Comparison of ENCODE assay signal across 14 mouse cellular contexts in the genomic region with DNA sequence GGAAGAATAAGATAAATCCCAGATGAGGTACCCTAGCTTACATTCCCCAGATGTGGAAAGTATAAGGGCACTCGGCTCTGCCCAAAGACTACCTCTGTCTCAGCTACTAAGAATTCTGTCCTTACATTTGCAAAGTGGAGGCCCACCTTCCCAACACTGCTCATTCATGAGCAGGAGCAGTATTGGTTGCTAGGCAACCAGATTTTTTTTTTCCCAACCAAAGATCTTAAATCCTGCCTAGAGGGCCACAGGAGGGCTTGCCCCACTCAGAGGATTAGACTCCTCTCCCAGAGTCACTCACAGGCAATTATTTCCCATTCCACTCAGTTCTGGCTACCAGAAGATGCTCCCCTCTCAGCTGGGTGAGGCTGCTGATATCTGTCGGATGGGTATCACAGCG. TPM values are rescaled to one million over a fixed set of nuclear protein-coding genes. Genes with fewer than 3 reads are reported as not detected.
DNase-seq lines count a peak whose midpoint lies in the region; ATAC-seq lines count a peak whose summit lies in the region.
"Had no signal": no experiment of that assay in that cellular context is flagged by ENCODE, and none has a peak within 500 bp of the region (broad histone marks: within the 10 kb centered on the region; RNA-seq: fewer than 3 reads in every experiment).

No protein-coding gene starts in this region.

- no peak overlapping the region for H3K4me3 ChIP-seq in forebrain, embryonic 10.5 days
- H3K4me3 ChIP-seq in hindbrain, embryonic 14.5 days (replicated peaks; ENCODE audit: low read length), result no peak overlapping the region
- no peak overlapping the region for H3K4me3 ChIP-seq in midbrain, embryonic 16.5 days (ENCODE audit: low read depth, low read length)
- no peak overlapping the region for H3K4me3 ChIP-seq in kidney, embryonic 16.5 days (ENCODE audit: low read length)
- H3K4me3 ChIP-seq: embryonic facial prominence, embryonic 13.5 days; heart, embryonic 15.5 days; limb, embryonic 15.5 days had no signal

- DNase-seq in embryo, embryonic 10 days (ENCODE audit: low spot score), result peak; percentile 50
- peak; percentile 35 for DNase-seq in forebrain, embryonic 10.5 days (ENCODE audit: extremely low spot score, low spot score)
- DNase-seq in hindbrain, embryonic 14.5 days (ENCODE audit: low spot score), result peak; percentile 68
- DNase-seq in thymus, postnatal 36 days, result no peak
- DNase-seq in frontal cortex, postnatal 14 days (ENCODE audit: low spot score in 2 of 2), result no peak
- no peak for DNase-seq in kidney, postnatal 10 days
- DNase-seq: gastrocnemius, postnatal 36 days; lung, postnatal 4 days had no signal

- H3K9me3 ChIP-seq in forebrain, embryonic 10.5 days, result no peaks in the 10 kb centered on the region
- H3K9me3 ChIP-seq in hindbrain, embryonic 14.5 days (ENCODE audit: control insufficient read depth, low read length), result no peaks in the 10 kb centered on the region
- no peaks in the 10 kb centered on the region for H3K9me3 ChIP-seq in midbrain, embryonic 16.5 days (replicated peaks; ENCODE audit: control insufficient read depth, low read length, poor library complexity, severe bottlenecking)
- H3K9me3 ChIP-seq in kidney, embryonic 16.5 days (ENCODE audit: low read length), result no peaks in the 10 kb centered on the region
- H3K9me3 ChIP-seq: embryonic facial prominence, embryonic 13.5 days; heart, embryonic 15.5 days; limb, embryonic 15.5 days had no signal

- ATAC-seq in hindbrain, embryonic 14.5 days (ENCODE audit: low FRiP score), result peak; percentile 72
- peak; percentile 91 for ATAC-seq in midbrain, embryonic 16.5 days
- no peak for ATAC-seq in kidney, embryonic 16.5 days (ENCODE audit: low FRiP score, low TSS enrichment)

- peak overlapping the region; percentile 72; the same call in 1 of the 2 replicates for H3K27ac ChIP-seq in forebrain, embryonic 10.5 days
- no peak overlapping the region for H3K27ac ChIP-seq in hindbrain, embryonic 14.5 days
- H3K27ac ChIP-seq in midbrain, embryonic 16.5 days (ENCODE audit: low read length), result peak overlapping the region; percentile 67
- H3K27ac ChIP-seq in kidney, embryonic 16.5 days (ENCODE audit: low read length), result no peak overlapping the region
- H3K27ac ChIP-seq: embryonic facial prominence, embryonic 13.5 days; heart, embryonic 15.5 days; limb, embryonic 15.5 days had no signal

- H3K4me1 ChIP-seq in forebrain, embryonic 10.5 days, result peaks cover 39% of the 10 kb centered on the region
- peaks cover 8% of the 10 kb centered on the region; the same call in 1 of the 2 replicates for H3K4me1 ChIP-seq in hindbrain, embryonic 14.5 days (replicated peaks; ENCODE audit: control insufficient read depth, insufficient read depth, low read length)
- H3K4me1 ChIP-seq in midbrain, embryonic 16.5 days (ENCODE audit: control insufficient read depth, insufficient read depth, low read length), result peaks cover 12% of the 10 kb centered on the region
- no peaks in the 10 kb centered on the region for H3K4me1 ChIP-seq in kidney, embryonic 16.5 days (ENCODE audit: insufficient read depth, low read length)
- H3K4me1 ChIP-seq: heart, embryonic 15.5 days; limb, embryonic 15.5 days had no signal

- no peaks in the 10 kb centered on the region for H3K27me3 ChIP-seq in forebrain, embryonic 10.5 days (ENCODE audit: poor library complexity, severe bottlenecking)
- no peaks in the 10 kb centered on the region for H3K27me3 ChIP-seq in hindbrain, embryonic 14.5 days (ENCODE audit: control insufficient read depth, insufficient read depth, low read length)
- no peaks in the 10 kb centered on the region for H3K27me3 ChIP-seq in midbrain, embryonic 16.5 days (ENCODE audit: control insufficient read depth, insufficient read depth, low read depth, low read length)
- no peaks in the 10 kb centered on the region for H3K27me3 ChIP-seq in kidney, embryonic 16.5 days (ENCODE audit: insufficient read depth, low read length)
- H3K27me3 ChIP-seq: embryonic facial prominence, embryonic 13.5 days; heart, embryonic 15.5 days; limb, embryonic 15.5 days had no signal

- peaks cover 17% of the 10 kb centered on the region for H3K36me3 ChIP-seq in forebrain, embryonic 10.5 days (replicated peaks)
- no peaks in the 10 kb centered on the region for H3K36me3 ChIP-seq in hindbrain, embryonic 14.5 days (replicated peaks; ENCODE audit: control insufficient read depth, insufficient read depth)
- H3K36me3 ChIP-seq in midbrain, embryonic 16.5 days (ENCODE audit: control insufficient read depth, insufficient read depth, low read length), result no peaks in the 10 kb centered on the region
- H3K36me3 ChIP-seq in kidney, embryonic 16.5 days (ENCODE audit: insufficient read depth, low read length), result no peaks in the 10 kb centered on the region
- H3K36me3 ChIP-seq: embryonic facial prominence, embryonic 13.5 days had no signal

- no peak overlapping the region for H3K4me2 ChIP-seq in hindbrain, embryonic 14.5 days (replicated peaks)
- H3K4me2 ChIP-seq in midbrain, embryonic 16.5 days (ENCODE audit: low read length), result no peak overlapping the region; the same call in 1 of the 2 replicates
- no peak overlapping the region for H3K4me2 ChIP-seq in kidney, embryonic 16.5 days (replicated peaks; ENCODE audit: low read depth, low read length)
- H3K4me2 ChIP-seq: embryonic facial prominence, embryonic 13.5 days; heart, embryonic 15.5 days; limb, embryonic 15.5 days had no signal

- WGBS in forebrain, embryonic 10.5 days, result 53% methylated on average over 3 of the region's 3 CpGs
- 62% methylated on average over 3 of the region's 3 CpGs for WGBS in hindbrain, embryonic 14.5 days
- WGBS in midbrain, embryonic 16.5 days, result 18% methylated on average over 3 of the region's 3 CpGs
- 91% methylated on average over 3 of the region's 3 CpGs for WGBS in kidney, embryonic 16.5 days

- H3K9ac ChIP-seq in hindbrain, embryonic 14.5 days, result no peak overlapping the region
- no peak overlapping the region for H3K9ac ChIP-seq in midbrain, embryonic 16.5 days (ENCODE audit: low read depth, low read length)
- H3K9ac ChIP-seq in kidney, embryonic 16.5 days (replicated peaks; ENCODE audit: low read length), result no peak overlapping the region
- H3K9ac ChIP-seq: embryonic facial prominence, embryonic 13.5 days; heart, embryonic 15.5 days; limb, embryonic 15.5 days had no signal

RNA-seq across cellular contexts. Expression of a gene that starts 30.1 kb away (rescaled TPM):
- polyA plus RNA-seq in forebrain, embryonic 10.5 days (2016; fragmentation: Nextera tagmentation; extraction: Ambion mirVana), result 30.7 and 30.9 TPM in 2 replicates
- 25.6 and 27.4 TPM in 2 replicates for polyA plus RNA-seq in hindbrain, embryonic 14.5 days (2014; fragmentation: Nextera tagmentation; extraction: Ambion mirVana)
- polyA plus RNA-seq in midbrain, embryonic 16.5 days (2015; fragmentation: Nextera tagmentation; extraction: Ambion mirVana), result 23.0 and 25.5 TPM in 2 replicates
- polyA plus RNA-seq in kidney, embryonic 16.5 days (2015; fragmentation: Nextera tagmentation; extraction: Ambion mirVana), result 62.2 and 62.4 TPM in 2 replicates

RNA-seq across cellular contexts. Expression of a gene that starts 33.6 kb away (rescaled TPM):
- not detected in 2 replicates for polyA plus RNA-seq in forebrain, embryonic 10.5 days (2016; fragmentation: Nextera tagmentation; extraction: Ambion mirVana)
- polyA plus RNA-seq in hindbrain, embryonic 14.5 days (2014; fragmentation: Nextera tagmentation; extraction: Ambion mirVana), result not detected in 2 replicates
- 0.03 TPM in 1 of 2 replicates, not detected in the other for polyA plus RNA-seq in midbrain, embryonic 16.5 days (2015; fragmentation: Nextera tagmentation; extraction: Ambion mirVana)
- polyA plus RNA-seq in kidney, embryonic 16.5 days (2015; fragmentation: Nextera tagmentation; extraction: Ambion mirVana), result 0.06 TPM in 2 replicates

RNA-seq across cellular contexts. Expression of a gene that starts 34.0 kb away (rescaled TPM):
- not detected in 2 replicates for polyA plus RNA-seq in forebrain, embryonic 10.5 days (2016; fragmentation: Nextera tagmentation; extraction: Ambion mirVana)
- polyA plus RNA-seq in hindbrain, embryonic 14.5 days (2014; fragmentation: Nextera tagmentation; extraction: Ambion mirVana), result 0.46 TPM in 1 of 2 replicates, not detected in the other
- 0.19 and 0.26 TPM in 2 replicates for polyA plus RNA-seq in midbrain, embryonic 16.5 days (2015; fragmentation: Nextera tagmentation; extraction: Ambion mirVana)
- polyA plus RNA-seq in kidney, embryonic 16.5 days (2015; fragmentation: Nextera tagmentation; extraction: Ambion mirVana), result not detected in 2 replicates
- polyA plus RNA-seq: embryonic facial prominence, embryonic 13.5 days; heart, embryonic 15.5 days had no signal

RNA-seq across cellular contexts. Expression of a gene that starts 48.8 kb away (rescaled TPM):
- polyA plus RNA-seq in forebrain, embryonic 10.5 days (2016; fragmentation: Nextera tagmentation; extraction: Ambion mirVana), result not detected in 2 replicates
- polyA plus RNA-seq in hindbrain, embryonic 14.5 days (2014; fragmentation: Nextera tagmentation; extraction: Ambion mirVana), result 0.16 and 0.31 TPM in 2 replicates
- polyA plus RNA-seq in midbrain, embryonic 16.5 days (2015; fragmentation: Nextera tagmentation; extraction: Ambion mirVana), result 0.17 and 0.26 TPM in 2 replicates
- polyA plus RNA-seq in kidney, embryonic 16.5 days (2015; fragmentation: Nextera tagmentation; extraction: Ambion mirVana), result 0.15 TPM in 1 of 2 replicates, not detected in the other
- polyA plus RNA-seq: heart, embryonic 15.5 days; kidney, embryonic 14.5 days had no signal

RNA-seq across cellular contexts. Expression of a gene that starts 50.8 kb away (rescaled TPM):
- 0.05 TPM in 1 of 2 replicates, not detected in the other for polyA plus RNA-seq in forebrain, embryonic 10.5 days (2016; fragmentation: Nextera tagmentation; extraction: Ambion mirVana)
- 0.04 and 0.12 TPM in 2 replicates for polyA plus RNA-seq in hindbrain, embryonic 14.5 days (2014; fragmentation: Nextera tagmentation; extraction: Ambion mirVana)
- polyA plus RNA-seq in midbrain, embryonic 16.5 days (2015; fragmentation: Nextera tagmentation; extraction: Ambion mirVana), result 0.07 and 0.11 TPM in 2 replicates
- 0.05 TPM in 1 of 2 replicates, not detected in the other for polyA plus RNA-seq in kidney, embryonic 16.5 days (2015; fragmentation: Nextera tagmentation; extraction: Ambion mirVana)
- polyA plus RNA-seq: kidney, embryonic 14.5 days had no signal

Comparison
In these comparisons a context has a peak if more than half of its experiments do, and no peak if none do; other contexts are left out.
1. DNase-seq: peak in embryo, embryonic 10 days (single experiment), forebrain, embryonic 10.5 days (single experiment) and hindbrain, embryonic 14.5 days (single experiment); none in thymus, postnatal 36 days (0 of 2), frontal cortex, postnatal 14 days (0 of 2) and kidney, postnatal 10 days (single experiment).
2. H3K27ac ChIP-seq: peak in forebrain, embryonic 10.5 days (single experiment) and midbrain, embryonic 16.5 days (single experiment); none in hindbrain, embryonic 14.5 days (single experiment) and kidney, embryonic 16.5 days (single experiment).